Mouse (Mus musculus) liver, embryonic 13.5 days (tissue): ENCODE data around the gene Rbfox1. TPM values are rescaled to one million over a fixed set of nuclear protein-coding genes. Genes with fewer than 3 reads are reported as not detected.

Experiments used
- ATAC-seq: fragments of 200-750 bp; cut with Nextera tagmentation; 2 replicates; pipeline ENCODE4 v1.8.0; 2017; ENCODE audit warnings: low read depth, mild to moderate bottlenecking, moderate number of reproducible peaks, moderate library complexity
- DNase-seq: peaks from one replicate; pipeline ENCODE4 v3.0.0; 2022
- H3K27ac ChIP-seq: fragments of 300-500 bp; sonication (generic); 2 replicates; pipeline ENCODE4 v1.5.1; 2015; ENCODE audit warnings: moderate library complexity, mild to moderate bottlenecking, inconsistent platforms
- H3K27me3 ChIP-seq: fragments of 300-500 bp; sonication (generic); 2 replicates; pipeline ENCODE4 v1.6.1; 2015; ENCODE audit warnings: mild to moderate bottlenecking, inconsistent platforms
- H3K36me3 ChIP-seq: fragments of 300-500 bp; sonication (generic); 2 replicates; pipeline ENCODE4 v1.6.1; 2015; ENCODE audit warnings: mild to moderate bottlenecking, inconsistent platforms
- H3K4me1 ChIP-seq: fragments of 300-500 bp; sonication (generic); replicated peaks from 2 replicates; pipeline ENCODE4 v1.6.1; 2015; ENCODE audit warnings: inconsistent platforms
- H3K4me2 ChIP-seq: fragments of 300-500 bp; sonication (generic); 2 replicates; pipeline ENCODE4 v1.6.1; 2015; ENCODE audit warnings: inconsistent platforms, mild to moderate bottlenecking, moderate library complexity
- H3K4me3 ChIP-seq: fragments of 300-500 bp; sonication (generic); replicated peaks from 2 replicates; pipeline ENCODE4 v1.5.1; 2015; ENCODE audit warnings: mild to moderate bottlenecking, inconsistent platforms
- H3K9ac ChIP-seq: fragments of 300-500 bp; sonication (generic); 2 replicates; pipeline ENCODE4 v1.6.1; 2015; ENCODE audit warnings: mild to moderate bottlenecking, inconsistent platforms
- H3K9me3 ChIP-seq: fragments of 300-500 bp; sonication (generic); replicated peaks from 2 replicates; pipeline ENCODE4 v1.6.1; 2016; ENCODE audit warnings: inconsistent platforms
- WGBS: fragments of 180-500 bp; shearing (Covaris S2); methylation state at CpG from one replicate; pipeline ENCODE4 v1.1.7; 2015; ENCODE audit not compliant: insufficient replicate concordance; 5-methylcytosine and 5-hydroxymethylcytosine counted together
- polyA plus RNA-seq: library from polyadenylated mRNA; unstranded; fragments of >200 nt; fragmentation: Nextera tagmentation; extraction: Ambion mirVana; gene quantifications from 2 replicates; pipeline ENCODE4 v1.2.1, GENCODE M21; 2015

Gene Rbfox1
- polyA plus RNA-seq, 1 experiment from 2014 or later: 0.29 TPM

DNA sequence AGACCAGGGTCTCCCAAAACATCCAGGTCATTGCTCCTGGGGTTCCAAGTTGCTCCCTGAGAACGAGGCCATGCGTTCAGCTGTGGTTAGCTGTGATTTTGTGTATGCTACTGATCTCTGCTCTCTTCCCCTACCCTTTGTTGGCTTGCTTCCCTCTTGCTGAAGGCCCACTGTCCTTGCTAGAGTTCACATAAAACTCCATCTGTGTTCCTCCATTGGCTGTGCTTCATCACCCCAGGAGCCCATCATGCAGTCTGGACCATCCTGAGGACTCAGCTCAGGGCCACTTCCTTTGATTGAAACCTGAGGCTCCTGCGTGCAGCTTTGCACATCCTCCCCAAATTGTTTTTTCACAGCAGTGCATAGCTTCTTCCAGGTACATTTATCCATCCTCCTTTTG lies 600.5 kb downstream of the Rbfox1 start:
- no peak overlapping the region for H3K4me3 ChIP-seq
- H3K27ac ChIP-seq: no peak overlapping the region
- ATAC-seq: no peak
- H3K9ac ChIP-seq: no peak overlapping the region
- no peaks in the 10 kb centered on the region for H3K36me3 ChIP-seq
- no peaks in the 10 kb centered on the region for H3K9me3 ChIP-seq
- no peaks in the 10 kb centered on the region for H3K27me3 ChIP-seq
- H3K4me2 ChIP-seq: no peak overlapping the region
- 56% methylated on average over 3 of the region's 3 CpGs for WGBS
- no peaks in the 10 kb centered on the region for H3K4me1 ChIP-seq
- DNase-seq: no peak

DNA sequence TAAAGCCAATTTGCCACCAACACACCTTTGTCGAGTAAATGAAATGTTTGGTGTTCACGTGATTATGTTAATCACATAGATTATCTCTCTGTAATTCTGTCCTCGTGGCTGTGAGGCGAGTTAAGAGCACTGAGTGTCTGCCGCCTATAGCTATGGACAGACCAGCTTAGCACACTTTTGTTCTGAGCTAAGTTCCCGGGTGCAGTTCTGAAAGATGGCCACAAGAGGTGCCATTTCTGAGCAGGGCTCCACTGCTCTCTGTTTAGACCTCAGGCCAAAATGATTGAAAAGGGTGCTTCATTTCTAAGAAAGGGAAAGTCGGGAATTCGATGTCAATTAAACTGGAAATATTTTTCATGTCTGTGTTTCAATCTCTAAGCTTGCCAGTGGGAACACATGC lies 617.1 kb downstream of the Rbfox1 start:
- no peak overlapping the region for H3K27ac ChIP-seq
- WGBS: 13% methylated on average over 8 of the region's 8 CpGs
- no peaks in the 10 kb centered on the region for H3K9me3 ChIP-seq
- H3K36me3 ChIP-seq: no peaks in the 10 kb centered on the region
- no peaks in the 10 kb centered on the region for H3K4me1 ChIP-seq
- H3K27me3 ChIP-seq: no peaks in the 10 kb centered on the region
- ATAC-seq (no peak), DNase-seq (no peak)
- no peak overlapping the region for H3K4me3 ChIP-seq
- H3K4me2 ChIP-seq: no peak overlapping the region
- H3K9ac ChIP-seq: no peak overlapping the region

DNA sequence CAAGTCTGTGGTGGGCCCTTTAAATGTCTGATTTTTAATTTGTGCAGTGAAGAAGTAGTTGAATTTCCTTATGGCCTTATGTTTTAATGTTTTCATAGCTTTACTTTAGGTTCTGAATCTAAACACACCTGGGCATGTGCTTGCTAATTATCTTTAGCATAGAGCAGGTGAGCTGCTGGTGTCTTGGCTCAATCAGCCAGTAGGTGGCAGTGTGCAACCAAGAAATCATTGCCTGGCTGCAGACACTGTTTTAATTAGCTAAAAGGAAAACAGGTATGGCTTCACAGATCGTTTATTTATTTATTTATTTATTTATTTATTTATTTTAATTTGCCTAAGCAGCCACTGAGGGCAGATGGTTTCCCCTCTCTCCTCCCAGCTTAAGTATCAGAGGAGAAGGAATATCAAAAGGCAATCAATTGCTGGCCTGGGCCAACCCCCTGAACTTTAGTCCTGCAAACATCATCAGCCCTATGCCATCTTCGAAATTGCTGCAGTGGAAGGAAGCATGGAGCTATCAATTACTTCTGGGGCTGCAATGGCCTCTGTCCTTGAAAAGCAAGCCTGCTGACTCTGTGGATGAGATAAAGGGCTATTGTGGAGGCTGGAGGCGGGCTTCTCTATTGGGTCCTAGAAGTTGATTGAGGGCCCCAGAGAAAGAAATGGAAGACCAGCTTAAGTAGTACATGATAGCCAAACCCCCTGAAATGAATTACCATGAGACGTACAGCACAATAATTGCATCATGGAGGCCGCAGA lies 618.6 kb downstream of the Rbfox1 start:
- Histone ChIP-seq H3K4me2 (no peak overlapping the region), H3K36me3 (no peaks in the 10 kb centered on the region), H3K9me3 (no peaks in the 10 kb centered on the region), H3K27me3 (no peaks in the 10 kb centered on the region), H3K9ac (no peak overlapping the region), H3K27ac (no peak overlapping the region), H3K4me3 (no peak overlapping the region), H3K4me1 (no peaks in the 10 kb centered on the region)
- no peak for ATAC-seq
- DNase-seq: no peak
- WGBS: 51% methylated on average over 5 of the region's 5 CpGs

DNA sequence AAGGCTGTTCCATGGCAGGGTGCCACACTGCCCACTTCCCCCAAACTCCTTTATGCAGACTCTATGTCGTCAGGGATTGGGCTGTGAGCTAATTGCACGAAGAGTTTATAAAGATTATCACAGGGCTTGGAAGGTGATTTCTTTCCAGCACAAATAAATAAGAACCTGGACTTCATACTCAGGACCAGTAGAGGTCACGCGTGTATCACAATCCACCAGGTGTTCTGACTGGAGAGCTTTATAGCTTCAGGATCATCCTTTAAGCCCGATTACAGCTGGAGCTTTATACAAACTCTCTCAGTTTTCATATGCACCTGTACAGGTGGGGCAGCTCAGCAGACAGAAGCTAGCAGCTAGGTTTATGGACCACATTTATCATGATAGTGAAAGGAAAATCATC lies 623.8 kb downstream of the Rbfox1 start:
- H3K4me2 ChIP-seq: no peak overlapping the region
- H3K4me1 ChIP-seq: no peaks in the 10 kb centered on the region
- WGBS: 55% methylated on average over 5 of the region's 5 CpGs
- ATAC-seq (no peak), DNase-seq (no peak)
- H3K27me3 ChIP-seq: no peaks in the 10 kb centered on the region
- H3K27ac ChIP-seq: no peak overlapping the region
- H3K9ac ChIP-seq: no peak overlapping the region
- no peaks in the 10 kb centered on the region for H3K36me3 ChIP-seq
- H3K9me3 ChIP-seq: no peaks in the 10 kb centered on the region
- H3K4me3 ChIP-seq: no peak overlapping the region

DNA sequence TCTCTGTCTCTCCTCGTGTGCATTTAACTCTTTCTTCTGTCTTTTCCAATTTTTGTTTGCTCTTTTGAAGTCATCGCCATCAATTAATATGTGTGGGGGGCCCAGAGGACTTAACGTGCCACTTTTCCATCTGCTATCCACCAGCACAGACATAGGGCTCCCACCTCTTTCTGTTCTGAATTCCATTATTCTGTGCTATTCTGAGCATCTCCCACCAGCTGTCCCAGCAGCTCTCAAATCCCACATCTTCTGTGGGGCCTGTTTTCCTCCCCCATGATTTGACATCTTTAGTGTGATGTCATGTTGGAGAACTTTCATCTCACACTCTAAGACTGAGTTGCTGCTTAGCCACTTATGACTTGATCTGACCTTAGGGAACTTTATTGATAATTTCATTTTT lies 634.3 kb downstream of the Rbfox1 start:
- Histone ChIP-seq H3K27ac (no peak overlapping the region), H3K4me3 (no peak overlapping the region), H3K36me3 (no peaks in the 10 kb centered on the region), H3K27me3 (no peaks in the 10 kb centered on the region), H3K4me1 (no peaks in the 10 kb centered on the region), H3K9me3 (no peaks in the 10 kb centered on the region), H3K9ac (no peak overlapping the region), H3K4me2 (no peak overlapping the region)
- no peak for DNase-seq
- 57% methylated on average over 3 of the region's 3 CpGs for WGBS
- no peak for ATAC-seq

DNA sequence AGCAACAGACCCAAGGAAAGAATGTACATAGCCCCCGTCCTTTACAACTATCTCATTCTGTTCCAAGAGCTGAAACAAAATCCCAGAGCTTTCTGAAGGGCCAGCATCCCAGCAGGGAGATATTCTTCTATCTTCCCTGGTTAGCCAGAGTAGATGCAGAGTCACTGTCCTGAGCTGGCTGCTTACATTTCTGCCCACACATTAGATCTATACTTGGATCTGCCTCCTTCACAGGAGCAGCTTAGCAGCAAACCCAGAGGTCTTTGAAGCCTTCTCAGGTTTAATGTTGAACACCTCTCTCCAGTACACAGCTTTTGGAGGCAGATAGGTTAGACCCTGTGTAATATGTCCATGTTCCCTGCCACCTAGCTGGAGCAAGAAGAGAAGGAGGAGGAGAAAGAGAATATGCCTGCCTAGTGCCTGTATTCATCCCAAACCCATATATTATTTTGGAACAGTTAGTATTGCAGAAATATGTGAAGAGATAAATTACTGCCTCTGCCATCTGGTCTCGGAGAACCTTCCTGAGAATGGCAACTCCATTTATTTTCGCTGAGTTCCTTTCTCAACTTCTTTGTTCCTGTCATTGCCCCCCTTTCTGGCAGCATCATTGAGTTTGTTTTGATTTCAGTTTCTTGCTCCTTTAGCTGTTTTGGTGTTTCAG lies 640.5 kb downstream of the Rbfox1 start:
- Histone ChIP-seq H3K27ac (no peak overlapping the region), H3K4me3 (no peak overlapping the region), H3K4me2 (no peak overlapping the region), H3K36me3 (no peaks in the 10 kb centered on the region), H3K4me1 (no peaks in the 10 kb centered on the region), H3K9ac (no peak overlapping the region), H3K9me3 (no peaks in the 10 kb centered on the region), H3K27me3 (no peaks in the 10 kb centered on the region)
- WGBS: 45% methylated on average over 3 of the region's 3 CpGs
- no peak for DNase-seq
- ATAC-seq: no peak

DNA sequence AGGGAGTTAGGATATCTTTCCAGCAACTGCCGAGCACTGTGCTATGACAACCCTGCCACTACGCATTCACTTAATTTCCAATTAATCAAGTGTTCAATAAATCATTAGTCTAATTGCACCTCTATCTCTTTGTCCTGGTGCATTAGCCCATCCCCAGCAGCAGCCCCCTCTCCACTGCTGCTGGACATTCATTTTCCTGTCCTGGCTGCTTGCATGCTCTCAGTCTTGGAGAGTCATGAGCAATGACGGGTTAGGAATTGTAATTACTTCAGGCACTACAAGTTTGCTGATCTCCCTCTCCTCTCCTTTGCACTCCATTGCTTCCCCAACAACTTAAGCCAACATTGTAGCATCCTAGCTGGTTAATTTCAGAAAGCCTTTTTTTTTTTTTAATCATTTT lies 646.3 kb downstream of the Rbfox1 start:
- no peaks in the 10 kb centered on the region for H3K36me3 ChIP-seq
- no peak for DNase-seq
- H3K27ac ChIP-seq: no peak overlapping the region
- 72% methylated on average over 3 of the region's 3 CpGs for WGBS
- no peak overlapping the region for H3K4me3 ChIP-seq
- no peak overlapping the region for H3K4me2 ChIP-seq
- no peak for ATAC-seq
- H3K4me1 ChIP-seq: no peaks in the 10 kb centered on the region
- no peaks in the 10 kb centered on the region for H3K27me3 ChIP-seq
- no peak overlapping the region for H3K9ac ChIP-seq
- H3K9me3 ChIP-seq: no peaks in the 10 kb centered on the region

DNA sequence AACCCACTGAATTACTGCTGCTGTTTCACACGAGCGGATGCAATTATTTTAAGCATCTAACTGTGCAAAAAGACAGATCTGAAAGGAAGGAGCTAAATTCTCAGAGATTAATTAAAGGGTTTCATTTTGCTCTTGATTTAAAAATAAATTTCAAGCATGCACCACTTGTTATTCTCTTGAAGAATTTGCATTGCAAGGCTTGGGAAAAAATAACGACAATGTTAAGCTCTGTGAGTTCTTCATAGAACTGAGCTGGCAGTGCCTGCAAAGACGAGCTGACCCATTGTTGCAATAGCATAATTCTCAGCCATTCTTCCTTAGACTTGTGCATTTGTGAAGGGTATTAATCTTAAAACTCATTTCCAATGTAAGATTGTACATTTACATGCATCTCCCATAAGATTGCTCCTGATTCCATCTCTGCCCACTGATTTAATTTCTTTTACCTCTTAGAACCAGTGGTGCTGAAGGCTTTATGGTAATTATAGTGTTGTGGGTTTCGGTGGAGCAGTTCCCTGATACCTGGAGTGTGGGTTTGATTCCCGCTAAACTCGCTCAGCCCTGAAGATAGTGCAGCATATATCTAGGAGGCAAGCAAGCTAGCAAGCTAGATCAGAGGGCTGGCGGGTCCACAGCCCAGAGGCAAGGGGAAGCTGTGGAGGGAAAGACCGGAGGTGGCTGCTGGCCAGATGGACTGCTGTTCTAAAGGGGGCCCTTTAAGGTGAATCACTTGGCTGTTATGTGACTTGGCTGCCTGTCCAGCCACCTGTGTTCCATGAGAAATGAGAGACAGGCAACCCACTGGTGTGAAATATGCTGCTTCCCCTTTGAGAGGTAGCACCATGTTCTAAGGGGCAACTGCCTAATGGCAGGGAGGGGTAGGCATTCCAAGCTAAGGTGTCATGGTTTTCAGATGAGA lies 647.2 kb downstream of the Rbfox1 start:
- Histone ChIP-seq H3K27ac (no peak overlapping the region), H3K9ac (no peak overlapping the region), H3K9me3 (no peaks in the 10 kb centered on the region), H3K4me3 (no peak overlapping the region), H3K4me1 (no peaks in the 10 kb centered on the region), H3K36me3 (no peaks in the 10 kb centered on the region), H3K4me2 (no peak overlapping the region), H3K27me3 (no peaks in the 10 kb centered on the region)
- no peak for ATAC-seq
- DNase-seq: no peak
- WGBS: 62% methylated on average over 9 of the region's 9 CpGs

DNA sequence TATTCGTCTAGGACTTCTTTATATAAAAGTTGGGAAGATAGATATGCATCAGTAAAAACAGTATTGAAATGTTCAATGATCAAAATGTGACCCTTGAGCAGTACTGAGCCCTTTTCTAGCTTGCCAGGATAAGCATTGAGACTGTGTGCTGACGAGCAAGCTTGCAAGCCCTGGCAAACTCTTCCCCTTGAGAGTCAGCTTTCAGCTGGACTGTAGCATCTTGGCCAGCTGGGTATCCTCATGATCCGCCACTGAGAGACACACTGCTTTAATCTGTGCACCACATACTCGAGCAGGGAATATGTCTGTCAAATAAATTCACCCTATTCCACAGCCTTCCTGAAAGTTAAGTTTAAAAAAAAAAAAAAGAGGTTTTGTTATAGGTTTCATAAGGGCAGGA lies 670.6 kb downstream of the Rbfox1 start:
- 22% methylated on average over 4 of the region's 4 CpGs for WGBS
- Histone ChIP-seq H3K27ac (no peak overlapping the region), H3K27me3 (no peaks in the 10 kb centered on the region), H3K4me2 (no peak overlapping the region), H3K9ac (no peak overlapping the region), H3K36me3 (no peaks in the 10 kb centered on the region), H3K4me1 (no peaks in the 10 kb centered on the region), H3K9me3 (no peaks in the 10 kb centered on the region), H3K4me3 (no peak overlapping the region)
- ATAC-seq: no peak
- no peak for DNase-seq

DNA sequence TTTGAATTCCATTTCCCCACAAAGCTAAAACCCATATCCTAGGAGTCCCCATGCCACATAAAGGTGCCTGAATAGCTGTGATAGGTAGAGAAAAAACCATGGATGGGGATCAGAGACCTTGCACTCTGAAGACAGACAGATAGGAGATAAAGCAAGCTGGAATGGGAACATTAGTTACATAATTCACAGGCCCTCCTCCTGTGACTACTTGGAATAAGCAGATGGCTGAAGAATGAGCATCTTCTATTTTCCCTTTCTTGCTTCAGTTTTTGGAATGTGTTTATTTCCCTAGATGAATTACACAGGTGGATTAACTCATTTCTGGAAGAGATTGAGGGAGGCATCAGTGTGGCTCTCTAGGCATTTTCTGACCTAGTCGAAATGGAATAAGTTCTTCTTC lies 672.6 kb downstream of the Rbfox1 start:
- no peaks in the 10 kb centered on the region for H3K27me3 ChIP-seq
- H3K4me2 ChIP-seq: no peak overlapping the region
- no peak overlapping the region for H3K27ac ChIP-seq
- DNase-seq (no peak), ATAC-seq (no peak)
- H3K4me1 ChIP-seq: no peaks in the 10 kb centered on the region
- no peaks in the 10 kb centered on the region for H3K9me3 ChIP-seq
- H3K9ac ChIP-seq: no peak overlapping the region
- WGBS: 54% methylated on average over 1 of the region's 1 CpGs
- no peaks in the 10 kb centered on the region for H3K36me3 ChIP-seq
- H3K4me3 ChIP-seq: no peak overlapping the region

DNA sequence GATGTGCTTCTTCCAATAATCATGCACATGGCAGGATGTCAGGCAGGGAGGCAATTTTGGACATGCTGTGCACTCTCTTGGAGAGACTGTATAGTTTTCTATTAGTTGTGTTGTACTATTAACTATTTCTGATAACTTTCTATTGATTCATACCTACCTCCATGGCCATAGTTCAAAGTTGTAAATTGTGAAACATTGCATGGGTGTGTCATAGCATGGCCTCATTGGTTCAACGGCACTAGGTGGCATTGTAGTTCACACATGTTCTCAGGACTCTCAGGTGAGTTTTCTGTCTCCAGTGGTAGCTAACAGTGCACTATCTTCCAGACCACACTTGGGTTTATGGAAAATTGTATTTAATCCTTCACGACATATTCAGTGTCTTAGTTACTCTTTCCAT lies 699.5 kb downstream of the Rbfox1 start:
- H3K4me2 ChIP-seq: no peak overlapping the region
- no peak overlapping the region for H3K9ac ChIP-seq
- H3K27ac ChIP-seq: no peak overlapping the region
- DNase-seq (no peak), ATAC-seq (no peak)
- no peaks in the 10 kb centered on the region for H3K36me3 ChIP-seq
- H3K27me3 ChIP-seq: no peaks in the 10 kb centered on the region
- WGBS: 53% methylated on average over 2 of the region's 2 CpGs
- H3K4me1 ChIP-seq: no peaks in the 10 kb centered on the region
- no peaks in the 10 kb centered on the region for H3K9me3 ChIP-seq
- H3K4me3 ChIP-seq: no peak overlapping the region
